Mouse (Mus musculus) granulocyte monocyte progenitor cell, adult 5-6 weeks (primary cell): Measurements from ENCODE around the gene Krtap5-3. TPM values are rescaled to one million over a fixed set of nuclear protein-coding genes. Genes with fewer than 3 reads are reported as not detected.

ENCODE experiments used
- total RNA-seq, 2 experiments: library from RNA; stranded (forward) in 1 of 2; stranded (reverse) in 1 of 2; fragments of 200-712, 200-1000 nt in 1 of 2; fragments of >200 nt in 1 of 2; fragmentation: Nextera tagmentation in 1 of 2; gene quantifications; 2 replicates each; pipeline ENCODE4 v1.2.3; 2014 to 2017

The Krtap5-3 gene
- total RNA-seq, 2 experiments from 2014 or later: not detected

Other genes with a start within 250 kb of the Krtap5-3 start
- 57.8 and 60.9 TPM in 2 replicates for gene Mob2, start 140.3 kb upstream of the Krtap5-3 start, total RNA-seq (2014; fragmentation: Nextera tagmentation)
- gene Mob2, start 140.3 kb upstream of the Krtap5-3 start, total RNA-seq (2017): 51.2 and 63.4 TPM in 2 replicates
- not detected in 2 replicates for gene Dusp8, start 105.5 kb upstream of the Krtap5-3 start, total RNA-seq (2014; fragmentation: Nextera tagmentation)
- not detected in 2 replicates for gene Dusp8, start 105.5 kb upstream of the Krtap5-3 start, total RNA-seq (2017)
- gene Gm45618, start 80.6 kb upstream of the Krtap5-3 start, total RNA-seq (2014; fragmentation: Nextera tagmentation): not detected in 2 replicates
- not detected in 2 replicates for gene Gm45618, start 80.6 kb upstream of the Krtap5-3 start, total RNA-seq (2017)
- not detected in 2 replicates for gene Gm39115, start 65.3 kb upstream of the Krtap5-3 start, total RNA-seq (2014; fragmentation: Nextera tagmentation)
- not detected in 2 replicates for gene Gm39115, start 65.3 kb upstream of the Krtap5-3 start, total RNA-seq (2017)
- not detected in 2 replicates for gene Gm45337, start 56.8 kb upstream of the Krtap5-3 start, total RNA-seq (2014; fragmentation: Nextera tagmentation)
- not detected in 2 replicates for gene Gm45337, start 56.8 kb upstream of the Krtap5-3 start, total RNA-seq (2017)
- gene Gm29735, start 44.3 kb upstream of the Krtap5-3 start, total RNA-seq (2014; fragmentation: Nextera tagmentation): not detected in 2 replicates
- gene Gm29735, start 44.3 kb upstream of the Krtap5-3 start, total RNA-seq (2017): not detected in 2 replicates
- gene Gm4553, start 35.6 kb upstream of the Krtap5-3 start, total RNA-seq (2014; fragmentation: Nextera tagmentation): not detected in 2 replicates
- not detected in 2 replicates for gene Gm4553, start 35.6 kb upstream of the Krtap5-3 start, total RNA-seq (2017)
- gene Krtap5-2, start 25.4 kb upstream of the Krtap5-3 start, total RNA-seq (2014; fragmentation: Nextera tagmentation): not detected in 2 replicates
- not detected in 2 replicates for gene Krtap5-2, start 25.4 kb upstream of the Krtap5-3 start, total RNA-seq (2017)
- gene Gm10153, start 11.0 kb upstream of the Krtap5-3 start, total RNA-seq (2014; fragmentation: Nextera tagmentation): not detected in 2 replicates
- gene Gm10153, start 11.0 kb upstream of the Krtap5-3 start, total RNA-seq (2017): not detected in 2 replicates
- gene Gm7579, start 10.5 kb downstream of the Krtap5-3 start, total RNA-seq (2014; fragmentation: Nextera tagmentation): not detected in 2 replicates
- not detected in 2 replicates for gene Gm7579, start 10.5 kb downstream of the Krtap5-3 start, total RNA-seq (2017)
- not detected in 2 replicates for gene Krtap5-5, start 28.6 kb downstream of the Krtap5-3 start, total RNA-seq (2014; fragmentation: Nextera tagmentation)
- not detected in 2 replicates for gene Krtap5-5, start 28.6 kb downstream of the Krtap5-3 start, total RNA-seq (2017)
- gene Gm40460, start 39.7 kb downstream of the Krtap5-3 start, total RNA-seq (2014; fragmentation: Nextera tagmentation): not detected in 2 replicates
- not detected in 2 replicates for gene Gm40460, start 39.7 kb downstream of the Krtap5-3 start, total RNA-seq (2017)
- gene Gm2431, start 57.0 kb downstream of the Krtap5-3 start, total RNA-seq (2014; fragmentation: Nextera tagmentation): not detected in 2 replicates
- not detected in 2 replicates for gene Gm2431, start 57.0 kb downstream of the Krtap5-3 start, total RNA-seq (2017)
- gene Gm4559, start 73.0 kb downstream of the Krtap5-3 start, total RNA-seq (2014; fragmentation: Nextera tagmentation): not detected in 2 replicates
- gene Gm4559, start 73.0 kb downstream of the Krtap5-3 start, total RNA-seq (2017): not detected in 2 replicates
- not detected in 2 replicates for gene Krtap5-1, start 95.8 kb downstream of the Krtap5-3 start, total RNA-seq (2014; fragmentation: Nextera tagmentation)
- not detected in 2 replicates for gene Krtap5-1, start 95.8 kb downstream of the Krtap5-3 start, total RNA-seq (2017)
- gene Krtap5-4, start 102.2 kb downstream of the Krtap5-3 start, total RNA-seq (2014; fragmentation: Nextera tagmentation): not detected in 2 replicates
- gene Krtap5-4, start 102.2 kb downstream of the Krtap5-3 start, total RNA-seq (2017): not detected in 2 replicates
- 1.5 TPM in 1 of 2 replicates, not detected in the other for gene Ifitm10, start 172.4 kb downstream of the Krtap5-3 start, total RNA-seq (2014; fragmentation: Nextera tagmentation)
- gene Ifitm10, start 172.4 kb downstream of the Krtap5-3 start, total RNA-seq (2017): not detected in 2 replicates
- not detected in 2 replicates for gene Gm49369, start 181.3 kb downstream of the Krtap5-3 start, total RNA-seq (2014; fragmentation: Nextera tagmentation)
- 38.0 and 63.2 TPM in 2 replicates for gene Gm49369, start 181.3 kb downstream of the Krtap5-3 start, total RNA-seq (2017)
- gene Ctsd, start 186.7 kb downstream of the Krtap5-3 start, total RNA-seq (2014; fragmentation: Nextera tagmentation): 152 and 191 TPM in 2 replicates
- gene Ctsd, start 186.7 kb downstream of the Krtap5-3 start, total RNA-seq (2017): 128 and 144 TPM in 2 replicates
- gene Syt8, start 233.5 kb downstream of the Krtap5-3 start, total RNA-seq (2014; fragmentation: Nextera tagmentation): not detected in 2 replicates
- gene Syt8, start 233.5 kb downstream of the Krtap5-3 start, total RNA-seq (2017): not detected in 2 replicates
- 5.6 and 6.0 TPM in 2 replicates for gene Tnni2, start 240.4 kb downstream of the Krtap5-3 start, total RNA-seq (2014; fragmentation: Nextera tagmentation)
- 3.0 and 8.1 TPM in 2 replicates for gene Tnni2, start 240.4 kb downstream of the Krtap5-3 start, total RNA-seq (2017)